Mouse (Mus musculus): Measurements from ENCODE around the gene Zfp971.
"Not testable (repeated sequence)": the region's sequence is repeated elsewhere in the genome, so short reads cannot be mapped to it uniquely, and the experiment has no call there.

Zfp971 gene

GRCm38 (mm10) chr2:178023011-178023611 lies at the start of gene Zfp971:
TSS of gene Zfp971 (plus strand) at chr2:178023284.
- peak; percentile 17 for DNase-seq (ENCODE audit: low spot score)

- DNase-seq (ENCODE audit: low spot score), result not testable (repeated sequence)
Measured at GRCm38 (mm10) chr2:177974814-177975213, 48.3 kb upstream of the Zfp971 start.

GRCm38 (mm10) chr2:178019486-178019885 lies 3.6 kb upstream of the Zfp971 start:
- not testable (repeated sequence) for DNase-seq (ENCODE audit: low spot score)

GRCm38 (mm10) chr2:178020773-178021172 lies 2.3 kb upstream of the Zfp971 start:
- not testable (repeated sequence) for DNase-seq (ENCODE audit: low spot score)

- DNase-seq (ENCODE audit: low spot score), result not testable (repeated sequence)
Measured at GRCm38 (mm10) chr2:178023861-178024260, 777 bp downstream of the Zfp971 start.

- not testable (repeated sequence) for DNase-seq (ENCODE audit: low spot score)
Measured at GRCm38 (mm10) chr2:178027601-178028000, 4.5 kb downstream of the Zfp971 start.

GRCm38 (mm10) chr2:178058195-178058594 lies 35.1 kb downstream of the Zfp971 start:
- DNase-seq (ENCODE audit: low spot score), result peak; percentile 58

- not testable (repeated sequence) for DNase-seq (ENCODE audit: low spot score)
Measured at GRCm38 (mm10) chr2:178078166-178078717, 55.2 kb downstream of the Zfp971 start, which contains the start of gene Zfp931. TSS of gene Zfp931 (minus strand) at chr2:178078476.
